Mouse (Mus musculus) liver, embryonic 14.5 days (tissue): ENCODE measurements around the gene Atp2b4.

ENCODE experiments used
- CTCF ChIP-seq: IDR thresholded peaks from 2 replicates; pipeline ENCODE4 v1.5.1; 2016; ENCODE audit warnings: antibody characterized with exemption, low read depth, control low read depth
- EP300 ChIP-seq: IDR thresholded peaks from 2 replicates; pipeline ENCODE4 v1.6.1; 2016; ENCODE audit warnings: antibody characterized with exemption, low read depth

DNA sequence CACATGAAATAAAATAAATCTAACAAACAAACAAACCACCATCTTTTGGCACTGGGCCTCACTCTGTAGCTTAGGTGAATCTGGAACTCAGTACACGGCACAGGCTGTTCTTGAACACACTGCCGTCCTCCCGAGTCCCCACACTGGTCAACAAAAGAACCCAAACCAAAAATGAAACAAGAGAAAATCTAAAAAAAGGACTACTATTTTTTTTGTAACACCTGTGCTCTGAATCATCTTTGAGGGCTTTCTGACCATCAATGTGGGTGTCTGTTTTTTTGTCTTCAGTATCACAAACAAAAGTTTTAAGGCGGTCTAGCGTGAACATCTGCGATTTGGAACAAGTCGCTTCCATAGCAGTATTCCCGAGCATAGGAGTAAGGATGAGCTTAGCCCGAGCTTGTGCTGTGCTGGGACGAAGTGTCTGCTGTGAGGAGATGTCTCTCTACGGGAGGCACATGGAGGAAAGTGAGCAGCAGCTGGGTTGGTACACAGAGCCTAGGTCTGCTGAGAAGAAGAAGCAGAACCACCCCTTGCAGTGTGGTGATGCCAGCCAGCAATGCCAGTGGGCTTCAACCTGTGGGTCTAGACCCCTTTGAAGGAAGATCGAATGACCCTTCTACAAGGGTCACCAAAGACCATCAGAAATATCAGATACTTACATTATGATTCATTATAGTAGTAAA lies 102.8 kb downstream of the Atp2b4 start:
- TF ChIP-seq CTCF (no peak), EP300 (no peak)
